Mouse (Mus musculus) cortical plate, adult 2 months (tissue): Measurements from ENCODE around the gene Rgma.

Experiments used
- CTCF ChIP-seq: fragments of 200-500 bp; IDR thresholded peaks from 2 replicates; pipeline ENCODE4 v1.5.1; 2011; ENCODE audit warnings: mild to moderate bottlenecking, control low read depth, low read length; ENCODE audit not compliant: insufficient read depth; ENCODE audit errors: extremely low read depth
- POLR2A ChIP-seq: fragments of 200-500 bp; IDR thresholded peaks from 2 replicates; pipeline ENCODE4 v1.6.1; 2011; ENCODE audit warnings: mild to moderate bottlenecking, low read length, control low read depth; ENCODE audit not compliant: insufficient read depth; ENCODE audit errors: extremely low read depth

- no peak for TF ChIP-seq CTCF
- no peak for TF ChIP-seq POLR2A
These were observed 16.4 kb downstream of the Rgma start for GRCm38 (mm10) chr7:73391518-73392321.
